Mouse (Mus musculus): Measurements from ENCODE around the gene Otulin.

The Otulin gene

DNA sequence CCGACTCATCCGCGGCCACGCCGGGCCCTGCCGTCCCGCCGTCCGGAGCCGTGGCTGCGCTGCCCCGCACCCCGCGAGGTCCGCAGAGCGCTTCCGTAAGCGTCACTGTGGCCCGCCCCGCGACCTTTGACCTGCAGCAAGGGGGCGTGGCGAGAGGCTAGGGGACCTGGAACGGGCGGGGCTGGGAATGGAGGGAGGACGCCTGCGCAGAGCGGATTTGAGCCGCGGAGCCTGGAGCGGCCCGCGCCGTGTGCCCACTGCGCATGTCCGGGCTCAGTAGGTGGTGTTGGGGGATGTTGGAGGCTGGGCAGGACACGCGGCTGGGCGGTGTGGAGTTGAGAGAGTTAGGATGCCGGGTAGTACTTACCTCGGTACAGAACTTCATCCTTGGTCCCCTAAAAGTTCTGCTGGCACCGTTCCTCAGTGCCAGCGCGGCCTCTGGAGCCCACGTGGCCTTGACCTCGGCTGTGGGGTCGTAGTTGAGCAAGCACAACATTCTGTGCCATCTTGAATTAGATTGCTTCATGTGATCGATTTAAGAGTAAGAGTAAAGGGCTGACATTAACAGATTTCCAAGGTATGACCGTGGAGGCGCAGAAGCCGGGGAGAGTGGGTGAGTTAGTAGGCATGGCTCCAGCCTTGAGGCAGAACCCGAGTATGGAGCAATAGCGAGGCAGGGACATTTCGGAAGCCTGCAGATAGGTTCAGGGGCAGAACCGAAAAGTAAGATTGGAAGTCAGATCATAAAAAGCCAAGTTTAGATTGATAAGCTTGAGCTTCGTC, at the start of gene Otulin:
TSS of gene Otulin (minus strand) at position 93 of the 783 bp plus-strand sequence.
- peak; percentile 99 for DNase-seq (ENCODE audit: low spot score)

- no peak for DNase-seq (ENCODE audit: low spot score)
These were observed 48.0 kb upstream of the Otulin start for GRCm38 (mm10) chr15:27678511-27678910.

DNA sequence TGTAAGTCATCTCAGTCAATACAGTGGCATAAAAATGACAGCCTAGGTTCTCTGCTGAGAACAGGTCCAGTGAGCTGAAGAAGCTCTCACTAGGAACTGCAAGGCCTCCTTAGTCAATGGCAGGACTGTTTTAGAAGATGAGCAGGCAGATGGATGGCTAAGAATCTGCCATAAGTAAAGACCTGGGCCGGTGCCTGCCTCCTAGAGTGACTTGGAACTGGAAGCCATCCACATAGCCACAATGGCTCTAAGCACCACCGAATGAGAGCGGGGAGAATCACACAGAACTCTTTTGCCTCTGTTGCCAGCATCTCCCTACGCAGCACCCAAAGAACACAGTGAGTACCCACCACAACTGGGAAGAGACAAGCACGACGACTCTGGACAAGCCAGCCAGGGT, 47.3 kb upstream of the Otulin start:
- DNase-seq (ENCODE audit: low spot score) = no peak

DNA sequence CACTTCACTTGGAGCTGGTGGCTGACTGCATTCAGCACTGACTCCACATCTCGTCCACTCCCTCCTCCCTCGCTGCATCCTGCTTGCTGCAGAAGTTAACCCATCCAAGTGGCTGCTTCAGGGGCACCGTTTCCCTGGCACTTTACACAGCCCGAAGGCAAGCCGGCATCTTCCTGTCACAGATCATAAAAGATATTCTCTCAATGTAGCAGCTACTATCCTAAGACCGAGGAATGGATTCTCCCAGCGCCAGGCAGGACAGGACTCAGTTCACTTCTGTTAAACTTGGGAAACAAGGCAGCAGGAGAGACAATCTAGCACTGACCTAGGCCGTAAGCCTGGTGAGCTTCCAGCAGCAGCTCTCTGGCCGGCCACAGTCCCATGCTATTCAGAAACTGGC, 45.7 kb upstream of the Otulin start:
- DNase-seq (ENCODE audit: low spot score) = no peak

GRCm38 (mm10) chr15:27675122-27675521, 44.6 kb upstream of the Otulin start:
- DNase-seq (ENCODE audit: low spot score) = no peak

DNA sequence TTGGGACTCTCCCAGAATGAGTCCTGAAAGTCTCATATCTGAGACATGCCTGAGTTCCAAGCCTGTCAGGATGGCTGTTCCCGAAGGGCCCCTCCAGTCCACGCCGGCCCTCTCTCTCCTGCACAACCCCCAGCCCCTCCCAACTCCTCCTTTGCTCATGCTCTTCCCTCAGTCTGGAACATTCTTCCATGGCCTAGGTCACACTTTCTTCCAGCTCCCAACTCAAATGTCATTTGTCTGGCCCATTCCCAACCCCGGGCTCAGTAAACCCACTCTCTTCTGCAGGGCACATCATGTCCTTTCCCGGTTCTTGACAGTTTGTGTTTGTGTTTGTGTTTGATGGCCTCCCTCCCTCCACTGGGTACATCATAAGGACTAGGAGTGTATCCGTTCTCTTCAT, 43.5 kb upstream of the Otulin start:
- no peak for DNase-seq (ENCODE audit: low spot score)

- no peak for DNase-seq (ENCODE audit: low spot score)
These were observed 42.7 kb upstream of the Otulin start for GRCm38 (mm10) chr15:27673151-27673550.

GRCm38 (mm10) chr15:27672259-27672658, 41.8 kb upstream of the Otulin start:
- no peak for DNase-seq (ENCODE audit: low spot score)

- no peak for DNase-seq (ENCODE audit: low spot score)
These were observed 41.2 kb upstream of the Otulin start for GRCm38 (mm10) chr15:27671612-27672245.

GRCm38 (mm10) chr15:27670708-27671107, 40.2 kb upstream of the Otulin start:
- no peak for DNase-seq (ENCODE audit: low spot score)

DNA sequence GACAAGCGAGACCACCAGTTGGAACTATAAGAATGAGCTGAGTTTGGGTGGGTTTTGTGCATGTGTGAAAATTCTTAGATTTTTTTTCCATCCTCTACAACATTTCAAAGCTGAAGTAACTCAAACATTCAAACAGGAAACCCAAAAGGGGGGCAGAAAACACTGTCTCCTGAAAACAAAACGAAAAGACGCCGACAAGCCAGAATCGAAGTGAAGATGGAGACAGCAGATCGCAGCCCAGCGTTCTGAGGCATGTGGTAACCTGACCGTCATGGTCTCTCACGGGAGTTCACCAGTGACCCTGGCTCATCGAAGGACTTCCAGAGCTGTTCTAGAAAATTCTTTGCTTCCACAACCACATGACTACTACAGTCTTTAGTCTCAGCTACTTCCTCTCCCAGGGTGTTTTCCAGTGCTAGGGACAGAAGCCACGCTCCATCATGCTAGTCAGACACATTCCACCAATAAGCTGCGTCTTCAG, 39.5 kb upstream of the Otulin start:
- no peak for DNase-seq (ENCODE audit: low spot score)

DNA sequence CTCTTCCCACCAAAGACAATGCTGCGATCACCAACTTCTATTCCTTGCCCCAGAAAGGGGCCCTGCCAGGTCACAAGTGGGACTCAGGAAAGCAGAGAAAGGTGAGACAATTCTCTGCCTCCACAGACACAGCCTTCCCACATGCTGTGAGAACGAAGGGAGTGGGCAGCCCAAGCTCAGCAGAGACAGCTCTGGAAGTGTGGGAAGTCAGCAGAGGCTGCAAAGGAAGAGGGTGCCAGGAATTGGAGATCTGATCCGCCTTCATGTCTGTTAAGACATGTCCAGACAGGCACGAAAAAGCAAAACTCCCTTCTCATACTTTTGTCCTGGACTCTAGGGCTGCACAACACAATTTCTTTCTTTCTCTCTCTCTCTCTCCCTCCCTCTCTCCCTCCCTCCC, 38.8 kb upstream of the Otulin start:
- DNase-seq (ENCODE audit: low spot score) = no peak

GRCm38 (mm10) chr15:27668557-27668956, 38.1 kb upstream of the Otulin start:
- no peak for DNase-seq (ENCODE audit: low spot score)

DNA sequence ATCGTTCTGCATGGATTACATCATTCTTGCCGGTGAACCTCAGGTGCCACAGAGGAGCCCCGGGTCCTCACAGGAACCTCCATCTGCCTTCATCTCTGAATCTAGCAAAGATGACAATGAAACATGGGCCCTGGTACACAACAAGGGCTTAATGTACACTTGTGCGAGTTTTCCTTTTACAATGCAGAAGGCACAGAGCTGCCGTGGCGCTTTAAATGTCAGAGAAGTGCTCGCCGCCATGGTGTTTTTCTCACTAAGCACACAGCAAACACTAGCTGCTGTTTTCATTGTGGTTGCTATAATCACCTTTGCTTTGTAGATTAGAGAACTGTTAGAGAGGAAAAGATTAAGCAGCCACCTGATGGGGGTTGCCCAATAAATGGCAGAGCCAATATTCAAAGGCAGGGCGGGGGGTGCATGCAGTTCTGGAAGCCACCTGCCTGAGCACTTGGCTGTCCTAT, 37.5 kb upstream of the Otulin start:
- DNase-seq (ENCODE audit: low spot score) = no peak

DNA sequence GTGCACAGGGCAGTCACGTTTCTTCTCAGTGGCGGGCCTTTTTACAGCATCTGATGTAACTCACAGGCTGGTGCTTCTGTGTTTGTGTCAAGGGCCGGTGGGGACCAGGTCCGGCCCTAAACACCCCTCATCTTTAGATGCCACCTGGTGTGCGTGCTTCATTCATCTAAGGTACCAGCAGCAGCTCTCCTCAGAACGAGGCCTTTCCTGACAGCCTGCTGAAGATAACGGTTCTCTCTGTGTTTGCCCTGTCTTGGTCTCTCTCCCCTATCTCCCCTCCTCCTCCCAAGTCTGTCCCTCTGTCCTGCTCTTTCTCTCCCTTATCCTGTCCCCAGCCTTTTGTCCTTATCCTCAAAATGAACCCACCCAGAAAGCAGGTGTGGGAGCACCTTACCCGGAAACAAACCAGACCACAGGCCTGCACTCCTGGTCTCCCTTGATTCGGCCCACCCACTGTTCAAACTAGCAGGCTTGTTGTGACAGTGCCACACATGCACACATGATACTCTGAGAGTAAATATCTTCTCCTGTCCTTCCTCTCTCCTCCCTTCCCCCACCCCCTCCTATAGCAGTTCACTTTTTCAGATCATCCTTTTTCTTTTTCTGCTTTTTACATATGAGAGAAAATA, 36.5 kb upstream of the Otulin start:
- no peak for DNase-seq (ENCODE audit: low spot score)

DNA sequence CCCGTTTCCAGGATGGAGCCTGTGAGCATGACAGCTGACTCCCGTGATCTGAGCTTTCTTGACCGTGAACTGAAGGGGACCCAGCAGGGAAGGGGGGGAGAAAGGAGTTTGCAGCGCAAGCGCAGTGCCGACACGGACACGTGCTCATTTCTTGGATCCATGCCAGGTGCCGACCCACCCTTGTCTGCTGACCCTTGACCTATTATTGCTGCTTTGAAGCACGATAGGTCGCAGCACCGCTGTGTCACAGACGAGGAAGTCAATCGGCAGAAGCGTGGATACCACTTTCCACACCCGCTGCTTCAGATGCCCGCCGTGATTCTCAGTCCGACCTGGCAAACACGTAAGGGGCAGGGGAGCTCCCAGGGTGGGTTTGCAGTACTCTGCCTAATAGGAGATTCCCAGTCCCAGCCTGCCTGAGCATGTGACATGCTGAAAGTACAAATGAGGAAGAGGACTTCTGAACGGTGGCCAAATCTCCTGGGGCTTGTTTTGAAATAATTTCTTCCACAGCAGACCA, 35.0 kb upstream of the Otulin start:
- peak; percentile 85 for DNase-seq (ENCODE audit: low spot score)

DNA sequence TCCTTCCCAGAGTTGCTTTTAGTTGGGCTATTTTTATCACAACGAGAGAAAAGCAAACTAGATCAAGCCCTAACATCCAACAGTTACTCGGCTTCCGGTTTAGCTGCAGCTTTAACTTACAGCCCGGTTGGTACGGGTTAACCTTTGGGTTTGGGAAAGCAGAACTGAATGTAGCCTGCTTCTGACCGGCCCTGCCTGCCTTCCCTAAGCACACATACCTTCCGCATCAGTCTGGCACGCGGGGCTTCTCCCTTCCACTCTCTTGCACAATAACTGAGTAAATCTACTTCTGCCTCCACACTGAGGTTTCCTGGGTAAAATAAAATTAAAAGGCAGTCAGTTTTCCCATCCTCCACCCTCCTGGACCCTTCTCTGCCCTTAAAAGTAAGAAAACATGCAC, 33.6 kb upstream of the Otulin start:
- DNase-seq (ENCODE audit: low spot score) = no peak

- no peak for DNase-seq (ENCODE audit: low spot score)
These were observed 32.2 kb upstream of the Otulin start for GRCm38 (mm10) chr15:27662699-27663098.

DNA sequence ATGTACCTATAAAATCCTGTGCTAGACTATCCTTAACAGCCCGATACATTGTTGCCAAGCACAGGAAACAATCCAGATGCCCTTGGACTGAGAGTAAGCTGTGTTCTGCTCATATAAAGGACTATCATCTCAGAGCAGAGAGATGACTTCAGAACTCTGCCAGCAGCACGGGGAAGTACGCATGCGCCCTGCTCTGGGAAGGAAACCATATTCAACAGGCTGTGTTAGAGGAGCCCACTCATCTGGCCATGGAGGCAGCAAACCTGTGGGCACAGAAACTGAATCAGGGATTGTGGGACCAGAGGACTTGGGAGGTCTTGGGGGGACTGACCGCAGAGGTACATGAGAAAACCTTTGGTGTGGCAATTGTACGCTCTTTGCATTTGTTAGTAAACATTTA, 31.2 kb upstream of the Otulin start:
- no peak for DNase-seq (ENCODE audit: low spot score)

DNA sequence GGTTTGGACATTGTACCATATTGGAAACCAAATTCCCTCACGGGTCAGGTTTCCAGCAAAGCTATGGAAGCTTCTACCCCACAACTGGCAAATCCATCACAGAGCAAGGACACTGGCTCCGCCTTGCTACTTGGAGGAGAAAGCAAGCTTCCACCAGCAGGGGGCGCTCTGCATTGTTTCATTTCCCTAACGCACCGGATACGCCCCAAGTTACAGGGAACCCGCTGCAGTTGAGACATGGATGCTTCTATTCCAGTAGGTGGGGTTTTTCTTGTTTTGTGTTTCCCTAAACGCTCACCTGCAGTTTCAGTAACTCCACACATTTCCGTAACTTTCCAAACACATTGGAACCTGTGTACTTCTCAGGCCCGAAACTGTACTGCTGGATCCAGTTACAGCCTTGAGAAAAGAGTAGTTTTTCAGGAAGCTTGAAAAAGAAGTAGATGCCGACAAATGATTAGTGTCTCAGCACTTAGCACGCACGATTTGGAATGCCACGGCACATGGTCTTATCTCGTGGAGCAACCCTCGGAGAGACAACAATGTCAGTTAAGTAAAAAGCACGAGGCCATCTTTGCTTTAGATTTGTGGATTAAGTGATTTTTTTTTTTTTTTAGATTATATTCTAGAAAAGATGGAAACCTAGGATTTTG, 29.2 kb upstream of the Otulin start:
- peak; percentile 93 for DNase-seq (ENCODE audit: low spot score)

DNA sequence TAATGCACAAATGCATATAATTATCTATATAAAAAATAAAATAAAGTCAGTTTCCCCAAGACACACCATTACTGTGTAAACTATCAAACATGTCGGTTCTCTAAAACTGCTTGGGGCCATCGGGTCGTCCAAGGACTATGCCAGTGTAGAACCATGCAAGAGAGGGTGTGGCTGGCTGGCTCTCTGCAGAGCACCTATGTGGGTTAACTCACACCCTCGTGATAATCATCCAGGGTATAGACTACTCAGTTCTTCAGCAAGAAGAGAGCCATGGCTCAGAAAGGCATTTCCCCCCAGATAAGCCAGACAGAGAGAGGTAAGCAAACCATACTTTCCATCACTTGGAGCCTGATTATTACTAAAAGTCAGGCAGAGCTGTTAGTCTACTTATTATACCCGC, 28.6 kb upstream of the Otulin start:
- no peak for DNase-seq (ENCODE audit: low spot score)

GRCm38 (mm10) chr15:27658356-27658755, 27.9 kb upstream of the Otulin start:
- no peak for DNase-seq (ENCODE audit: low spot score)
